Mouse (Mus musculus) small intestine, adult 2 months (tissue): ENCODE results near the gene Gins1. TPM values are rescaled to one million over a fixed set of nuclear protein-coding genes. Genes with fewer than 3 reads are reported as not detected.

Source experiments
- H3K27ac ChIP-seq: fragments of 200-500 bp; 2 replicates; pipeline ENCODE4 v1.5.1; 2012; ENCODE audit warnings: low read depth, low read length, control low read depth, inconsistent platforms; ENCODE audit not compliant: insufficient read depth
- H3K27me3 ChIP-seq: fragments of 200-500 bp; 2 replicates; pipeline ENCODE4 v1.6.1; 2012; ENCODE audit warnings: mild to moderate bottlenecking, moderate library complexity, low read length, inconsistent platforms; ENCODE audit not compliant: control insufficient read depth, insufficient read depth
- H3K36me3 ChIP-seq: fragments of 200-500 bp; 2 replicates; pipeline ENCODE4 v1.6.1; 2012; ENCODE audit warnings: mild to moderate bottlenecking, low read length, control low read depth, inconsistent platforms; ENCODE audit not compliant: control insufficient read depth, insufficient read depth
- H3K4me1 ChIP-seq: fragments of 200-500 bp; 2 replicates; pipeline ENCODE4 v1.6.1; 2012; ENCODE audit warnings: low read length, inconsistent platforms, mixed read lengths; ENCODE audit not compliant: control insufficient read depth, insufficient read depth, insufficient read length
- H3K4me3 ChIP-seq: fragments of 200-500 bp; 2 replicates; pipeline ENCODE4 v1.5.1; 2012; ENCODE audit warnings: low read depth, mild to moderate bottlenecking, control low read depth, inconsistent platforms, low read length, moderate library complexity
- CTCF ChIP-seq: fragments of 200-500 bp; IDR thresholded peaks from 2 replicates; pipeline ENCODE4 v1.5.1; 2012; ENCODE audit warnings: low read depth, mild to moderate bottlenecking, control low read depth, inconsistent platforms, low read length, moderate library complexity, mixed read lengths; ENCODE audit not compliant: insufficient replicate concordance, insufficient read length; ENCODE audit errors: extremely low read depth
- POLR2A ChIP-seq: fragments of 200-500 bp; IDR thresholded peaks from 2 replicates; pipeline ENCODE4 v1.6.1; 2012; ENCODE audit warnings: low read depth, mild to moderate bottlenecking, control low read depth, inconsistent platforms, low read length, moderate library complexity
- WGBS: fragments of 180-500 bp; shearing (Covaris S2); methylation state at CpG from one replicate; pipeline ENCODE4 v1.1.7; 2018; 5-methylcytosine and 5-hydroxymethylcytosine counted together
- polyA plus RNA-seq: library from polyadenylated mRNA; depleted of rRNA; stranded (reverse); fragments of >200 nt; gene quantifications from 2 replicates; pipeline ENCODE4 v1.2.3, GENCODE M21; 2012

Gins1 gene
- polyA plus RNA-seq, 1 experiment = 1.0 TPM

- Histone ChIP-seq H3K4me1 (no peaks in the 10 kb centered on the region; the same call in 1 of the 2 replicates), H3K36me3 (peaks cover 2% of the 10 kb centered on the region; the same call in 1 of the 2 replicates), H3K27me3 (no peaks in the 10 kb centered on the region), H3K27ac (no peak overlapping the region), H3K4me3 (no peak overlapping the region)
- TF ChIP-seq POLR2A (no peak), CTCF (no peak)
- 95% methylated on average over 1 of the region's 1 CpGs for WGBS
These were observed 30.0 kb upstream of the Gins1 start for GRCm38 (mm10) chr2:150875226-150875625.

GRCm38 (mm10) chr2:150877561-150877960 is 27.6 kb upstream of the Gins1 start:
- 92% methylated on average over 4 of the region's 4 CpGs for WGBS
- TF ChIP-seq CTCF = no peak
- TF ChIP-seq POLR2A = no peak
- H3K27me3 ChIP-seq = no peaks in the 10 kb centered on the region

GRCm38 (mm10) chr2:150884075-150884778 is 21.0 kb upstream of the Gins1 start:
- TF ChIP-seq POLR2A (no peak), CTCF (no peak)
- H3K27ac ChIP-seq = no peak overlapping the region
- no peaks in the 10 kb centered on the region; the same call in 1 of the 2 replicates for H3K36me3 ChIP-seq
- H3K27me3 ChIP-seq = no peaks in the 10 kb centered on the region
- no peak overlapping the region for H3K4me3 ChIP-seq
- peaks cover 5% of the 10 kb centered on the region; the same call in 1 of the 2 replicates for H3K4me1 ChIP-seq
- 94% methylated on average over 8 of the region's 8 CpGs for WGBS

More at GRCm38 (mm10) chr2:150877561-150877960, 27.6 kb upstream of the Gins1 start:
- Histone ChIP-seq H3K36me3 (peaks cover 2% of the 10 kb centered on the region; the same call in 1 of the 2 replicates), H3K4me1 (no peaks in the 10 kb centered on the region; the same call in 1 of the 2 replicates), H3K27ac (no peak overlapping the region), H3K4me3 (no peak overlapping the region)

- H3K27me3 ChIP-seq = no peaks in the 10 kb centered on the region
- no peak overlapping the region for H3K4me3 ChIP-seq
- no peaks in the 10 kb centered on the region; the same call in 1 of the 2 replicates for H3K36me3 ChIP-seq
- 94% methylated on average over 1 of the region's 1 CpGs for WGBS
- TF ChIP-seq CTCF (no peak), POLR2A (no peak)
- H3K27ac ChIP-seq = no peak overlapping the region
- peaks cover 5% of the 10 kb centered on the region; the same call in 1 of the 2 replicates for H3K4me1 ChIP-seq
These were observed 20.5 kb upstream of the Gins1 start for GRCm38 (mm10) chr2:150884779-150885110.

- Histone ChIP-seq H3K27ac (no peak overlapping the region), H3K4me1 (peaks cover 5% of the 10 kb centered on the region; the same call in 1 of the 2 replicates), H3K27me3 (no peaks in the 10 kb centered on the region), H3K36me3 (peaks cover 2% of the 10 kb centered on the region; the same call in 1 of the 2 replicates), H3K4me3 (no peak overlapping the region)
- 85% methylated on average over 1 of the region's 1 CpGs for WGBS
- TF ChIP-seq CTCF (no peak), POLR2A (no peak)
These were observed 19.4 kb upstream of the Gins1 start for GRCm38 (mm10) chr2:150885814-150886213.

- H3K4me1 ChIP-seq = peaks cover 5% of the 10 kb centered on the region; the same call in 1 of the 2 replicates
- peaks cover 2% of the 10 kb centered on the region; the same call in 1 of the 2 replicates for H3K36me3 ChIP-seq
- no peak overlapping the region for H3K27ac ChIP-seq
- TF ChIP-seq POLR2A (no peak), CTCF (no peak)
- H3K27me3 ChIP-seq = no peaks in the 10 kb centered on the region
- no peak overlapping the region for H3K4me3 ChIP-seq
These were observed 18.9 kb upstream of the Gins1 start for GRCm38 (mm10) chr2:150886315-150886714.

- no peaks in the 10 kb centered on the region for H3K27me3 ChIP-seq
- peaks cover 5% of the 10 kb centered on the region; the same call in 1 of the 2 replicates for H3K4me1 ChIP-seq
- no peak overlapping the region for H3K4me3 ChIP-seq
- WGBS = 43% methylated on average over 2 of the region's 2 CpGs
- TF ChIP-seq POLR2A (no peak), CTCF (no peak)
- H3K36me3 ChIP-seq = peaks cover 2% of the 10 kb centered on the region; the same call in 1 of the 2 replicates
- H3K27ac ChIP-seq = no peak overlapping the region
These were observed 17.8 kb upstream of the Gins1 start for GRCm38 (mm10) chr2:150887370-150887769.

- Histone ChIP-seq H3K4me1 (peaks cover 17% of the 10 kb centered on the region), H3K27me3 (no peaks in the 10 kb centered on the region), H3K4me3 (no peak overlapping the region), H3K36me3 (0 out of 2 replicates have a peak, but pooled peaks cover 2% of the 10 kb centered on the region), H3K27ac (no peak overlapping the region)
- 78% methylated on average over 2 of the region's 2 CpGs for WGBS
- no peak for TF ChIP-seq POLR2A
- TF ChIP-seq CTCF = no peak
These were observed 10.5 kb upstream of the Gins1 start for GRCm38 (mm10) chr2:150894617-150895267.
